In the genomic region with DNA sequence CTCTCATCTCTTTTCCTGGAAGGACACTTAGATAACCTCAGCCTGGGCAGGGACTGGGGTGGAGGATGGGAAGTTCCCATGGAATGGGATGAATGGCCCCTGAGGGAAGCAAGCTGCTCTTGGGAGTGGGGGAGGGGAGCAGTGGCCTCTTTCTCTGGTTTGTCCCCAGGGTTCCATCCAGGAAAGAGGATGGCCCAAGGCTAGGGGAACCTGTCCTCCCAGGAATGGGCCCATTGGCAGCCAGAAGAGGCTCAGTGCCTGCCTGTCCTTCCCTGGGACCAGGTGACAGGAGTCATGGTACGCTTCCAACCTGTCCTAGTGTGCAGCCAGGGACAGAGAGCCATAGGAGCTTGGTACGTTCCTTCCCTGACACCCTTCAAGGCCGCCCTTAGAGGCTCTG, we compare ENCODE assay signal across 22 mouse cellular contexts. TPM values are rescaled to one million over a fixed set of nuclear protein-coding genes. Genes with fewer than 3 reads are reported as not detected.
DNase-seq lines count a peak whose midpoint lies in the region.
"Had no signal": no experiment of that assay in that cellular context is flagged by ENCODE, and none has a peak within 500 bp of the region (broad histone marks: within the 10 kb centered on the region; RNA-seq: fewer than 3 reads in every experiment).

No protein-coding gene starts in this region.

- peaks cover 55% of the 10 kb centered on the region for H3K4me1 ChIP-seq in embryonic facial prominence, embryonic 10.5 days
- peaks cover 64% of the 10 kb centered on the region for H3K4me1 ChIP-seq in limb, embryonic 10.5 days

- no peaks in the 10 kb centered on the region for H3K36me3 ChIP-seq in embryonic facial prominence, embryonic 10.5 days (replicated peaks)
- no peaks in the 10 kb centered on the region for H3K36me3 ChIP-seq in limb, embryonic 10.5 days
- H3K36me3 ChIP-seq: embryonic facial prominence, embryonic 13.5 days; G1E; intestine, embryonic 15.5 days; liver, embryonic 13.5 days had no signal

- WGBS in embryonic facial prominence, embryonic 10.5 days, result 69% methylated on average over 3 of the region's 3 CpGs
- 69% methylated on average over 3 of the region's 3 CpGs for whole genome bisulfite sequencing in limb, embryonic 10.5 days

- H3K9me3 ChIP-seq in embryonic facial prominence, embryonic 10.5 days, result no peaks in the 10 kb centered on the region
- H3K9me3 ChIP-seq in limb, embryonic 10.5 days (replicated peaks), result no peaks in the 10 kb centered on the region
- H3K9me3 ChIP-seq: embryonic facial prominence, embryonic 13.5 days; forebrain, embryonic 13.5 days; G1E; intestine, embryonic 15.5 days; liver, embryonic 13.5 days had no signal

- H3K27ac ChIP-seq in embryonic facial prominence, embryonic 10.5 days (replicated peaks), result 0 out of 2 replicates have a peak overlapping the region, but pooled peaks have one; percentile 24
- peak overlapping the region; percentile 2; the same call in 1 of the 2 replicates for H3K27ac ChIP-seq in limb, embryonic 10.5 days
- H3K27ac ChIP-seq: embryonic facial prominence, embryonic 13.5 days; forebrain, embryonic 13.5 days; intestine, embryonic 15.5 days; liver, embryonic 13.5 days had no signal

- DNase-seq in cerebellum, postnatal 10 days, result peak; percentile 48 to 54
- no peak for DNase-seq in cerebellum, adult 11 months
- DNase-seq in kidney, postnatal 4 days, result peak; percentile 49 to 50
- DNase-seq in kidney, postnatal 36 days, result no peak
- no peak for DNase-seq in embryonic facial prominence, embryonic 10.5 days (ENCODE audit: low spot score)
- no peak for DNase-seq in limb, embryonic 10.5 days (ENCODE audit: low spot score)
- no peak for DNase-seq in heart, adult 9 months (ENCODE audit: low spot score in 2 of 2)
- DNase-seq: adrenal gland, adult 2 months; B cell, adult 2 months; kidney, adult 8-10 months; kidney, postnatal 25 days; layer of hippocampus, adult 9-11 months; liver, embryonic 13.5 days; lung, adult 2 months; lung, postnatal 14 days had no signal

- peaks cover 15% of the 10 kb centered on the region for H3K27me3 ChIP-seq in embryonic facial prominence, embryonic 10.5 days (replicated peaks; ENCODE audit: low read depth, poor library complexity, severe bottlenecking)
- H3K27me3 ChIP-seq in limb, embryonic 10.5 days (ENCODE audit: low read depth, poor library complexity, severe bottlenecking), result peaks cover 20% of the 10 kb centered on the region
- H3K27me3 ChIP-seq: CH12.LX; forebrain, embryonic 13.5 days; intestine, embryonic 15.5 days; liver, embryonic 13.5 days; Patski had no signal

- H3K4me3 ChIP-seq in embryonic facial prominence, embryonic 10.5 days, result no peak overlapping the region
- no peak overlapping the region for H3K4me3 ChIP-seq in limb, embryonic 10.5 days
- H3K4me3 ChIP-seq: embryonic facial prominence, embryonic 13.5 days; erythroblast, embryonic 14.5 days; forebrain, embryonic 13.5 days; intestine, embryonic 15.5 days; liver, embryonic 13.5 days had no signal

RNA-seq across cellular contexts. Expression of gene Doc2b, which starts 45.7 kb away (rescaled TPM):
- polyA plus RNA-seq in embryonic facial prominence, embryonic 10.5 days (2016; fragmentation: Nextera tagmentation; extraction: Ambion mirVana), result 0.22 and 0.28 TPM in 2 replicates
- 0.06 and 0.20 TPM in 2 replicates for polyA plus RNA-seq in limb, embryonic 10.5 days (2016; fragmentation: Nextera tagmentation; extraction: Ambion mirVana)
- polyA plus RNA-seq: erythroblast, embryonic 14.5 days; G1E had no signal

Comparison
In these comparisons a context has a peak if more than half of its experiments do, and no peak if none do; other contexts are left out.
1. DNase-seq: peak in cerebellum, postnatal 10 days (2 of 2) and kidney, postnatal 4 days (2 of 2); none in cerebellum, adult 11 months (single experiment), kidney, postnatal 36 days (0 of 2), embryonic facial prominence, embryonic 10.5 days (single experiment), limb, embryonic 10.5 days (single experiment) and heart, adult 9 months (0 of 2).